Mouse (Mus musculus) CH12.LX (cell line): ENCODE measurements at regions not wholly inside any gene's neighbourhood (a gene's known extent, or its start where the extent isn't known, plus 50 kb on each side); places are given as distances from the start of the nearest gene placed in this dataset.

ENCODE experiments used
- DNase-seq: peaks from one replicate; pipeline ENCODE4 v3.0.0-alpha.2; 2013; ENCODE audit errors: extremely low read depth
- H3K27ac ChIP-seq: 2 replicates; pipeline ENCODE4 v1.5.1; 2012; ENCODE audit warnings: low read depth, mild to moderate bottlenecking, control low read depth, moderate library complexity; ENCODE audit not compliant: insufficient read depth
- H3K27me3 ChIP-seq: replicated peaks from 2 replicates; pipeline ENCODE3; 2012; ENCODE audit warnings: inconsistent platforms
- H3K36me3 ChIP-seq, 2 experiments: replicated peaks in 1 of 2; 2 replicates each; pipeline versions ENCODE3 to v1.6.1; 2012; ENCODE audit warnings: inconsistent platforms in 1 of 2, low read length in 1 of 2, mild to moderate bottlenecking in 1 of 2, mixed read lengths in 1 of 2, moderate library complexity in 1 of 2; ENCODE audit not compliant: control insufficient read depth in 1 of 2, insufficient read depth in 1 of 2
- H3K4me1 ChIP-seq, 2 experiments: 2 replicates each; pipeline ENCODE4 v1.6.1; 2012; ENCODE audit warnings: inconsistent platforms in 1 of 2, moderate library complexity in 1 of 2; ENCODE audit not compliant: insufficient read depth in 2 of 2, control insufficient read depth in 1 of 2
- H3K4me2 ChIP-seq: 2 replicates; pipeline ENCODE4 v1.6.1; 2012; ENCODE audit warnings: low read depth, mild to moderate bottlenecking, control low read depth; ENCODE audit not compliant: poor library complexity, insufficient read depth, severe bottlenecking
- H3K4me3 ChIP-seq, 3 experiments: fragments of 150-350 bp in 1 of 3; sonication (generic) in 1 of 3; replicated peaks in 1 of 3; 2 replicates each; pipeline versions ENCODE3 to v1.5.1; 2011 to 2012; ENCODE audit warnings: low read depth in 2 of 3, low read length in 2 of 3, mild to moderate bottlenecking in 2 of 3, moderate library complexity in 2 of 3, control low read depth in 1 of 3, improper control_type of control experiment in 1 of 3, inconsistent platforms in 1 of 3, mixed read lengths in 1 of 3; ENCODE audit not compliant: poor library complexity in 1 of 3
- H3K79me2 ChIP-seq: replicated peaks from 2 replicates; pipeline ENCODE4 v1.6.1; 2012; ENCODE audit warnings: mild to moderate bottlenecking, moderate library complexity; ENCODE audit not compliant: control insufficient read depth, poor library complexity, insufficient read depth, severe bottlenecking; ENCODE audit errors: extremely low read depth
- H3K9ac ChIP-seq: 2 replicates; pipeline ENCODE4 v1.6.1; 2012; ENCODE audit warnings: low read depth, mild to moderate bottlenecking, control low read depth, moderate library complexity; ENCODE audit not compliant: insufficient read depth
- H3K9me3 ChIP-seq: replicated peaks from 2 replicates; pipeline ENCODE3; 2012; ENCODE audit warnings: low read length, inconsistent platforms, mixed read lengths
- BHLHE40 ChIP-seq: IDR thresholded peaks from 2 replicates; pipeline ENCODE4 v1.6.1; 2011; ENCODE audit warnings: mild to moderate bottlenecking, low read depth, low read length, improper control_type of control experiment
- CHD2 ChIP-seq: IDR thresholded peaks from 2 replicates; pipeline ENCODE4 v1.6.1; 2011; ENCODE audit warnings: low read length, improper control_type of control experiment
- CTCF ChIP-seq, 2 experiments: IDR thresholded peaks in 1 of 2; conservative IDR thresholded peaks in 1 of 2; 2 replicates each; pipeline ENCODE4 v1.5.1; 2011 to 2012; ENCODE audit warnings: low read depth in 2 of 2, low read length in 2 of 2, improper control_type of control experiment in 1 of 2, inconsistent platforms in 1 of 2, mild to moderate bottlenecking in 1 of 2, moderate library complexity in 1 of 2
- E2F4 ChIP-seq: IDR thresholded peaks from 2 replicates; pipeline ENCODE4 v1.6.1; 2011; ENCODE audit warnings: low read depth, low read length, improper control_type of control experiment; ENCODE audit not compliant: insufficient replicate concordance
- ELF1 ChIP-seq: IDR thresholded peaks from 2 replicates; pipeline ENCODE4 v1.6.1; 2014; ENCODE audit warnings: low read depth, mild to moderate bottlenecking, inconsistent platforms, low read length, improper control_type of control experiment
- EP300 ChIP-seq: IDR thresholded peaks from 2 replicates; pipeline ENCODE4 v1.6.1; 2011; ENCODE audit warnings: low read length, improper control_type of control experiment
- ETS1 ChIP-seq: conservative IDR thresholded peaks from 2 replicates; pipeline ENCODE4 v1.6.1; 2012; ENCODE audit warnings: low read depth, mild to moderate bottlenecking, inconsistent platforms, low read length, improper control_type of control experiment, moderate library complexity
- IRF4 ChIP-seq: IDR thresholded peaks from 2 replicates; pipeline ENCODE4 v1.6.1; 2014; ENCODE audit warnings: low read depth, mild to moderate bottlenecking, inconsistent platforms, low read length, improper control_type of control experiment
- JUND ChIP-seq: conservative IDR thresholded peaks from 2 replicates; pipeline ENCODE4 v1.6.1; 2011; ENCODE audit warnings: low read depth, low read length, improper control_type of control experiment
- KAT2A ChIP-seq: IDR thresholded peaks from 2 replicates; pipeline ENCODE4 v1.6.1; 2012; ENCODE audit warnings: low read length, improper control_type of control experiment, inconsistent platforms; ENCODE audit not compliant: insufficient replicate concordance
- MXI1 ChIP-seq: IDR thresholded peaks from 2 replicates; pipeline ENCODE4 v1.6.1; 2011; ENCODE audit warnings: mild to moderate bottlenecking, low read depth, low read length, improper control_type of control experiment
- MYC ChIP-seq: IDR thresholded peaks from 2 replicates; pipeline ENCODE4 v1.6.1; 2011; ENCODE audit warnings: low read depth, mild to moderate bottlenecking, improper control_type of control experiment, low read length
- NELFE ChIP-seq: IDR thresholded peaks from 2 replicates; pipeline ENCODE4 v1.6.1; 2011; ENCODE audit warnings: low read depth, low read length, improper control_type of control experiment
- NRF1 ChIP-seq: IDR thresholded peaks from 2 replicates; pipeline ENCODE4 v1.6.1; 2014; ENCODE audit warnings: low read depth, mild to moderate bottlenecking, inconsistent platforms, low read length, improper control_type of control experiment, moderate library complexity
- POLR2A ChIP-seq: IDR thresholded peaks from 2 replicates; pipeline ENCODE4 v1.6.1; 2011; ENCODE audit warnings: low read depth, mild to moderate bottlenecking, improper control_type of control experiment, low read length
- POLR2AphosphoS2 ChIP-seq: IDR thresholded peaks from 2 replicates; pipeline ENCODE4 v1.6.1; 2011; ENCODE audit warnings: low read depth, low read length, improper control_type of control experiment
- RAD21 ChIP-seq: IDR thresholded peaks from 2 replicates; pipeline ENCODE4 v1.6.1; 2011; ENCODE audit warnings: low read depth, mild to moderate bottlenecking, low read length, improper control_type of control experiment, moderate library complexity
- SIN3A ChIP-seq: IDR thresholded peaks from 2 replicates; pipeline ENCODE4 v1.6.1; 2012; ENCODE audit warnings: low read length, improper control_type of control experiment, inconsistent platforms
- SMC3 ChIP-seq: IDR thresholded peaks from 2 replicates; pipeline ENCODE4 v1.6.1; 2011; ENCODE audit warnings: low read depth, low read length, improper control_type of control experiment
- TBP ChIP-seq: conservative IDR thresholded peaks from 2 replicates; pipeline ENCODE4 v1.6.1; 2011; ENCODE audit warnings: low read depth, low read length, improper control_type of control experiment
- USF2 ChIP-seq: conservative IDR thresholded peaks from 2 replicates; pipeline ENCODE4 v1.6.1; 2011; ENCODE audit warnings: low read depth, low read length, improper control_type of control experiment
- ZMIZ1 ChIP-seq: IDR thresholded peaks from 2 replicates; pipeline ENCODE4 v1.6.1; 2012; ENCODE audit warnings: low read depth, mild to moderate bottlenecking, inconsistent platforms, low read length, improper control_type of control experiment
- dilution Hi-C: fragments of 300-500 bp; cut with MboI; formaldehyde crosslinking; loops from 2 replicates; pipeline ENCODE4 v1.14.3; 2020; ENCODE audit warnings: low sequenced_read_pairs; ENCODE audit not compliant: extremely low pct_unique_long_range_greater_than_20kb, extremely low pct_ligation_motif_present
- in situ Hi-C: fragments of 300-500 bp; cut with MboI; formaldehyde crosslinking; loops from 3 replicates; pipeline ENCODE4 v1.14.3; 2019; ENCODE audit warnings: low sequenced_read_pairs, low pct_ligation_motif_present, low pct_unique_long_range_greater_than_20kb, mixed read lengths

DNA sequence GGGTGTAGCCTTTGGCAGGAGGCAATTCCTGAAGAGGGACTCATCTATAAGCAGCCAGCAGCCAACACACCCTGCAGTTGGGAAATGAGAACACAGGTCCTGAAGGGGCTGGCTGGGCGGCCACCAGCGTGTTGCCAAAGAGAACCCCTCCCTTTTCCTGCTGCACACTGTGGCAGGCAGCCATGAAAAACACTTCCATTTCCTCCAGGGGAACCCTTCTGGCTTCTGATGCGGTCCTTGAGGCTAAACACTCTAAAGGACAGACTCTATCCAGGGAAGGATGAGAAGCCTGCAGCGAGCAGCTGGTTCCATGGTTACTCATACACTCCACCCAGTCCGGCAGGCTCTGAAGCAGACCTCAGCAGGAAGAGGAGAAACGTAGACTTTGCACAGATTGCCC is 103.8 kb upstream of the Rai14 start:
- H3K27me3 ChIP-seq, result no peaks in the 10 kb centered on the region
- no peak overlapping the region for H3K4me3 ChIP-seq
- H3K4me1 ChIP-seq, result peaks cover 0 to 2% of the 10 kb centered on the region in 2 experiments; a peak in 3 of 4 replicates
- H3K4me2 ChIP-seq, result no peak overlapping the region
- no peaks in the 10 kb centered on the region for H3K9me3 ChIP-seq
- H3K27ac ChIP-seq, result no peak overlapping the region
- in situ Hi-C loops, result no loop called here
- DNase-seq, result no peak
- no peaks in the 10 kb centered on the region for H3K36me3 ChIP-seq
- TF ChIP-seq MYC (no peak), MXI1 (no peak), JUND (no peak), E2F4 (no peak), NELFE (no peak), ETS1 (no peak), POLR2A (no peak), BHLHE40 (no peak), SMC3 (no peak), ELF1 (no peak), IRF4 (no peak), NRF1 (no peak), ZMIZ1 (no peak), EP300 (no peak), TBP (no peak), POLR2AphosphoS2 (no peak), CTCF (conservative IDR thresholded peaks at IDR 0.05 in 1 of 2, IDR thresholded peaks at IDR 0.05 in 1 of 2; ENCODE audit: low read depth in 2 of 2, low read length in 2 of 2) (no peak), SIN3A (no peak), USF2 (no peak)
- dilution Hi-C loops, result no loop called here
- H3K9ac ChIP-seq, result no peak overlapping the region
- H3K79me2 ChIP-seq, result no peaks in the 10 kb centered on the region

DNA sequence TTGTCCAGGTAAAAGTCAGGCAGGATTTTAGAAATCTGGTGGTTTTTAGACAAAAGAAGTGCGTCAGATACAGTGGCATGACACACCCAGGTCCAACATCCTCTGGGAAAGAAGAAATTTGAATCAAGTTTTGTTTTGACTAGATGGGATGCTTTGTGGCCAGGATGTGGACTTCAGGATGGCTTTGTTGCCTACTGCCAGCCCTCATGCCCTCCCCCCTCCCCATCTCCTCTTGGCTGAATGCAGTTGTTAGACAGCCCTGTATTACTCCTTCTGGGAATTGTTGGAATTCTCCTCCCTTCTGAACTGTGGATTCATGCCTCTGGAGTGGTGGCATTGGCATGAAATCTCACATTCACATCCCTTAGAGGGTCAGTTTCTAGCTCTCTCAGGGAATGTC is 104.3 kb upstream of the Rai14 start:
- in situ Hi-C loops, result no loop called here
- dilution Hi-C loops, result no loop called here
- Histone ChIP-seq H3K4me1 (peaks cover 0 to 2% of the 10 kb centered on the region in 2 experiments; a peak in 3 of 4 replicates), H3K79me2 (no peaks in the 10 kb centered on the region), H3K27ac (no peak overlapping the region), H3K9ac (no peak overlapping the region), H3K27me3 (no peaks in the 10 kb centered on the region), H3K36me3 (no peaks in the 10 kb centered on the region), H3K9me3 (no peaks in the 10 kb centered on the region), H3K4me2 (no peak overlapping the region), H3K4me3 (no peak overlapping the region)
- TF ChIP-seq CHD2 (no peak), KAT2A (no peak), RAD21 (no peak), SIN3A (no peak)
- DNase-seq, result no peak
